Mouse (Mus musculus) heart, adult 2 months (tissue): Measurements from ENCODE around the gene Ahnak2. TPM values are rescaled to one million over a fixed set of nuclear protein-coding genes. Genes with fewer than 3 reads are reported as not detected.
"Not testable (repeated sequence)": the region's sequence is repeated elsewhere in the genome, so short reads cannot be mapped to it uniquely, and the experiment has no call there.

Source experiments
- DNase-seq, 2 experiments: peaks; one replicate each; pipeline ENCODE4 v3.0.0; 2021
- H3K27ac ChIP-seq: fragments of 200-600 bp; 2 replicates; pipeline ENCODE4 v1.8.1; 2022
- H3K27me3 ChIP-seq: fragments of 200-500 bp; 2 replicates; pipeline ENCODE4 v1.6.1; 2012; ENCODE audit warnings: mild to moderate bottlenecking, low read length, inconsistent platforms, mixed read lengths; ENCODE audit not compliant: control insufficient read depth, insufficient read depth
- H3K36me3 ChIP-seq: fragments of 200-500 bp; 2 replicates; pipeline ENCODE4 v1.6.1; 2012; ENCODE audit warnings: low read length, inconsistent platforms; ENCODE audit not compliant: control insufficient read depth, insufficient read depth
- H3K4me1 ChIP-seq: fragments of 200-500 bp; 2 replicates; pipeline ENCODE4 v1.6.1; 2011; ENCODE audit warnings: low read length; ENCODE audit not compliant: control insufficient read depth, insufficient read depth
- H3K4me3 ChIP-seq: fragments of 200-600 bp; 2 replicates; pipeline ENCODE4 v1.8.1; 2022
- H3K79me2 ChIP-seq: fragments of 200-500 bp; replicated peaks from 2 replicates; pipeline ENCODE4 v1.6.1; 2012; ENCODE audit warnings: mild to moderate bottlenecking, inconsistent platforms, low read length, moderate library complexity, mixed read lengths; ENCODE audit not compliant: control insufficient read depth, insufficient read depth
- H3K9ac ChIP-seq: fragments of 200-500 bp; 2 replicates; pipeline ENCODE4 v1.6.1; 2012; ENCODE audit warnings: low read depth, mild to moderate bottlenecking, control low read depth, inconsistent platforms, low read length, mixed read lengths
- CTCF ChIP-seq: fragments of 200-600 bp; IDR thresholded peaks from 2 replicates; pipeline ENCODE4 v1.8.1; 2022; ENCODE audit warnings: antibody characterized with exemption, mild to moderate bottlenecking, moderate library complexity
- EP300 ChIP-seq: fragments of 200-500 bp; IDR thresholded peaks from 2 replicates; pipeline ENCODE4 v1.6.1; 2011; ENCODE audit warnings: low read depth, low read length, control low read depth; ENCODE audit not compliant: insufficient read depth
- POLR2A ChIP-seq: fragments of 200-500 bp; IDR thresholded peaks from 2 replicates; pipeline ENCODE4 v1.6.1; 2011; ENCODE audit warnings: mild to moderate bottlenecking, low read depth, low read length, control low read depth; ENCODE audit not compliant: insufficient read depth
- WGBS: fragments of 180-500 bp; shearing (Covaris S2); methylation state at CpG from one replicate; pipeline ENCODE4 v1.1.7; 2018; 5-methylcytosine and 5-hydroxymethylcytosine counted together
- intact Hi-C: fragments of 180-260 bp; cut with DNase I; formaldehyde crosslinking; loops from one replicate; pipeline ENCODE4 v1.15.1; 2025
- polyA plus RNA-seq: library from polyadenylated mRNA; depleted of rRNA; stranded (reverse); fragments of >200 nt; gene quantifications from 2 replicates; pipeline ENCODE4 v1.2.3, GENCODE M21; 2012
- total RNA-seq, 2 experiments: library from RNA; stranded (reverse); gene quantifications; 2 replicates each; pipeline ENCODE4 v1.2.3; 2021

Ahnak2 gene
- total and polyA plus RNA-seq, 3 experiments, result 5.4 to 15.7 (median 14.8) TPM

DNA sequence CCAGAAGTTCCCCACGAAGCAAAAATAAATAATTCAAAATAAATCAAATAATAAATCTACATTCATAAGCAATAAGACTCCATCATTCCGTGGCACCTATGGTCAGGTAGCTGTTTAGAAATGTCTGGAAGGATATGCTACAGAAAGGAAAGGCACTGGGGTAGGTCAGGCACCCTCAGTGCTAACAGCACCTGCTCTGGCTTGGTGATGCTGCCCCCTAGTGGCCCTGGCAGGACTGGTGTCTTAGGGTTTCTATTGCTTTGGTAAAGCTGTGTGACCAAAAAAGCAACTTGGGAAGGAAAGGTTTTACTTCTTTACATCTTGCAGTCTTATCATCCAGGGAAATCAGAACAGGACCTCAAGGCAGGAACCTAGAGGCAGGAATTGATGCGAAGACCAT, 41.3 kb upstream of the Ahnak2 start:
- intact Hi-C loops, result loop anchor here (1.0 to 10.0 kb wide), 4 partner anchors 28 to 189 kb away; no protein-coding TSS in a partner anchor
- Histone ChIP-seq H3K27me3 (no peaks in the 10 kb centered on the region), H3K4me3 (no peak overlapping the region), H3K4me1 (no peaks in the 10 kb centered on the region; the same call in 1 of the 2 replicates), H3K27ac (no peak overlapping the region), H3K79me2 (no peaks in the 10 kb centered on the region), H3K36me3 (no peaks in the 10 kb centered on the region), H3K9ac (no peak overlapping the region)
- WGBS, result 17% methylated on average over 3 of the region's 3 CpGs
- TF ChIP-seq EP300 (peak; percentile 88; the same call in 1 of the 2 replicates), CTCF (no peak; the same call in 1 of the 2 replicates)
- peak; percentile 83 to 89 for DNase-seq

DNA sequence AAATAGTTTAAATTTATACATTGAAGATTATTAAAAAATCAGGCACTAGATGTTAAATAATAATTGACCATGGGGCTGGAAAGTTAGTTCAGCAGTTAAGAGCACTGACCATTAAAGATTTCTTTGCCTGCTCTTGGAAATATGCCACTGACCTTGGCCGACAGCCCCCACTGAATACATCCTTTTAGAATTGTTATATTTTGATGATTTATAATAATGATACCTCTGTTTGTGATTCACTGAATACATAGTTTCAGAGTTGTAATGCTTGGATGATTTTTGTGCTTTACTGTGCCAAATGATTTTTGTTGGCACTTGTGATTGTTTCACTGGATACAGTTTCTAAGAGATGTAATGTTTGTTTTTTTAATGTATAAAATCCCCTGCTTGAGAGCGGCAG, 39.7 kb upstream of the Ahnak2 start:
- WGBS, result 64% methylated on average over 2 of the region's 2 CpGs
- H3K36me3 ChIP-seq, H3K27ac ChIP-seq, H3K4me3 ChIP-seq, H3K4me1 ChIP-seq, H3K27me3 ChIP-seq, H3K9ac ChIP-seq, DNase-seq, H3K79me2 ChIP-seq: not testable (repeated sequence)
- intact Hi-C loops, result loop anchor here (10.0 kb wide), 1 partner anchor 187 kb away; no protein-coding TSS in a partner anchor

DNA sequence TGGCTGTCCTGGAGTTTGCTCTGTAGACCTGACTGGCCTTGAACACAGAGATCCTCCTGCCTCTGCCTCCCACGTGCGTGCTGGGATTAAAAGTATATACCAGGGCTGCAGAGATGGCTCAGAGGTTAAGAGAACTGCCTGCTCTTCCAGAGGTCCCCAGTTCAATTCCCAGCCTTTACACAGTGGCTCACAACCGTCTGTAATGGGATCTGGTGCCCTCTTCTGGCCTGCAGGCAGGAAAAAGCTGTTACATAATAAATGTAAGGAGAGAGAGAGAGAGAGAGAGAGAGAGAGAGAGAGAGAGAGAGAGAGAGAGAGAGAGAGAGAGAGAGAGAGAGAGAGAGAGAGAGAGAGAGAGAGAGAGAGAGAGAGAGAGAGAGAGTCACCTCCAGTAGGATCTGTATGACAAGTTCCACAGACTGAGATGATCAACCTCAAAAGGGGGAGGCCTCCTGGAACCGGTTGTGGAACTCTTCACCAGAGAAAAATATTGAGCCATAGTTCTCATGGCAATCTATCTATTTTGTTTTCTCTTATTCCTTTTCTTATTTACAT, 39.0 kb upstream of the Ahnak2 start:
- not testable (repeated sequence) for H3K9ac ChIP-seq, H3K79me2 ChIP-seq, H3K4me1 ChIP-seq, H3K4me3 ChIP-seq, DNase-seq, H3K27me3 ChIP-seq, H3K36me3 ChIP-seq, H3K27ac ChIP-seq
- intact Hi-C loops, result loop anchor here (10.0 kb wide), 1 partner anchor 187 kb away; no protein-coding TSS in a partner anchor
- WGBS, result 66% methylated on average over 4 of the region's 4 CpGs

DNA sequence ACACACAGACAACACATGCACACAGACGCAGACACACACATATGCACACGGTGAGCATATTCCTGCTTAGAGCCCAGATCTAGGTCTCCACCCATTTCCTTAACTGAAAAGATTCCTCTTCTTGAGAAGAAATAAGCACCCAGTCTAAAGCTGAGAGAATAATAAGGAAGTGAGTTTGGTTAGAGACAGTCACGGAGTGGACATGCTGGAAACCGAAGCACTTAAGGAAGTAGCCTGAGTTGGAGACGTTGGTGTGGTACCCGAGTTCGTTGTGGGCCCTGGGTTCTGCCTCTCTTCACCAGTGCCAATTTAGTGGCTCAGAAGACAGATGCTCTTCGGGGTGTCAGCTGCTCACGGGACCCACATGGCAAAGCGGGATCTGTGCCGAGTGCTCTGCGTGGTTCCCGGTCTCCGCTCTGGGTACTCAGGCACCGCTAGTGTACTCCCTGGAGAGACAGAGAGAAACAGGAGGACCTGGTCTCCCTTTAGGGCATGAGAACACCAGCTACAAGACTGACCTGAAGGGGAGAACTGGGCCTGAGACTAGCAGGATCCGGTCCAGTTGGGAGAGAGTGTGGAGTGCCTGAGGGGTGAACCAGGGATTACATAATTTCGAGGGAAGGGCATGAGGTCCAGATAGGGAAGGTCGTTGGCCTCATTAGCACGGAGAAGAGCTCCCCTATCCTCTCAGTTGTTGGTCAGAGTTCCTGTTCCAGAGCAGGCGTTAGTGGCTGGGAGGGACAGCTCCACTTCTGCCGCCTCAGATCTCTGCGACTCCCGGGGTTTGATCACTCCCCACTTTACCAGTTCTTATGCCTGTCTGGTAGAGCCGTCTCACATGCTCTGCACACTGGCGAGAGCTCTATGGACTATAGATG, 38.0 kb upstream of the Ahnak2 start:
- TF ChIP-seq CTCF, result no peak
- TF ChIP-seq EP300, result no peak
- TF ChIP-seq POLR2A, result no peak
- Histone ChIP-seq H3K4me1 (no peaks in the 10 kb centered on the region; the same call in 1 of the 2 replicates), H3K9ac (no peak overlapping the region), H3K27me3 (no peaks in the 10 kb centered on the region), H3K4me3 (no peak overlapping the region), H3K79me2 (no peaks in the 10 kb centered on the region), H3K27ac (no peak overlapping the region), H3K36me3 (no peaks in the 10 kb centered on the region)
- intact Hi-C loops, result loop anchor here (10.0 kb wide), 1 partner anchor 186 kb away; no protein-coding TSS in a partner anchor
- WGBS, result 72% methylated on average over 25 of the region's 25 CpGs
- DNase-seq, result no peak

DNA sequence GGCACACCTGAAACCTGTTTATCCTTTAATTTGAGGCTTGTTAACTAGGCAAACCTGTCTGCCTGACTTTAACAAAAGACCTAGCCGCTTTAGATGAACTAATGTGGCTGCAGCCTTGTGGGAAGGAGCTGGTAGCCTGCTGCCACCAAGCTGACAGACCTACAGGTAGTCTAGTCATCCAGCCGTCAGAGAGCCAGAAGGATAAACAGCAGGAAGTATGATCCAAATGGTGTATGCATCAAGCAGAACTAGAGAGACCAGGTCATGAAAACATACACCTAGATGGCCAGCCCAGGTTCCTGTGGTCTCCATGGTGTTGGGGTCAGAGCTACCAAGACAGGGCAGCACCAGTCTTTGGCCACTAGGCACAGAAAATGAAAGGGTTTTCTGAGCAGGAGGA, 32.6 kb upstream of the Ahnak2 start:
- DNase-seq, result no peak
- H3K9ac ChIP-seq, result no peak overlapping the region
- H3K4me1 ChIP-seq, result no peaks in the 10 kb centered on the region
- TF ChIP-seq CTCF (no peak), POLR2A (no peak), EP300 (no peak)
- no peak overlapping the region for H3K27ac ChIP-seq
- no peaks in the 10 kb centered on the region for H3K36me3 ChIP-seq
- no peaks in the 10 kb centered on the region for H3K79me2 ChIP-seq
- no peak overlapping the region for H3K4me3 ChIP-seq
- 69% methylated on average over 2 of the region's 2 CpGs for WGBS
- no peaks in the 10 kb centered on the region for H3K27me3 ChIP-seq
- intact Hi-C loops, result no loop called here

DNA sequence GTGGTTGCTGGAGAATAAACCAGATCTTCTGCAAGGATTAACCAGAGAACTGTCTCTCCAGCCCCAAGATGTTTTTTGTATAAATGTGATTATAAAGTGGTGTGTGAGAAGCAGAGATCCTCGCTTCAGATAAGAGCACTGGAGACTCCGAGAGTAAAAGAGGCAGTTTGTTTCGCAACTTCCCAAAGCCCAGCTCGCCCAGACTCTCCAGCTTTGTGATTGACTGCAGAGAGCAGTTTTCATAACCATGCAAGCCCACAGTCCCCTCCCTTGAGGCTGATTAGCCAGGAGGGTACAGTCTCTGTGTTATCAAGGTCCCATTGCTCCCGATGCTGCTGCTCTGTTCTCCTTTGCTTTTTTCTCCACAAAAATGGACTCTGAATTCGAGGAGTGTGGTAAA, 31.1 kb upstream of the Ahnak2 start:
- Histone ChIP-seq H3K79me2 (no peaks in the 10 kb centered on the region), H3K4me1 (no peaks in the 10 kb centered on the region), H3K27ac (no peak overlapping the region), H3K4me3 (no peak overlapping the region), H3K36me3 (no peaks in the 10 kb centered on the region), H3K27me3 (no peaks in the 10 kb centered on the region), H3K9ac (no peak overlapping the region)
- intact Hi-C loops, result no loop called here
- WGBS, result 67% methylated on average over 6 of the region's 6 CpGs
- TF ChIP-seq EP300 (no peak), CTCF (no peak), POLR2A (no peak)
- no peak for DNase-seq
